Mouse (Mus musculus) cerebellum, adult 11 months (tissue): Measurements from ENCODE around the gene Hipk3.

Experiments used
- DNase-seq: peaks from one replicate; pipeline ENCODE4 v3.0.0; 2022

Gene Hipk3

GRCm38 (mm10) chr2:104410963-104411545 is 83.2 kb downstream of the Hipk3 start, which contains the start of gene D430041D05Rik:
D430041D05Rik (minus strand) TSS chr2:104411013.
- no peak for DNase-seq

DNA sequence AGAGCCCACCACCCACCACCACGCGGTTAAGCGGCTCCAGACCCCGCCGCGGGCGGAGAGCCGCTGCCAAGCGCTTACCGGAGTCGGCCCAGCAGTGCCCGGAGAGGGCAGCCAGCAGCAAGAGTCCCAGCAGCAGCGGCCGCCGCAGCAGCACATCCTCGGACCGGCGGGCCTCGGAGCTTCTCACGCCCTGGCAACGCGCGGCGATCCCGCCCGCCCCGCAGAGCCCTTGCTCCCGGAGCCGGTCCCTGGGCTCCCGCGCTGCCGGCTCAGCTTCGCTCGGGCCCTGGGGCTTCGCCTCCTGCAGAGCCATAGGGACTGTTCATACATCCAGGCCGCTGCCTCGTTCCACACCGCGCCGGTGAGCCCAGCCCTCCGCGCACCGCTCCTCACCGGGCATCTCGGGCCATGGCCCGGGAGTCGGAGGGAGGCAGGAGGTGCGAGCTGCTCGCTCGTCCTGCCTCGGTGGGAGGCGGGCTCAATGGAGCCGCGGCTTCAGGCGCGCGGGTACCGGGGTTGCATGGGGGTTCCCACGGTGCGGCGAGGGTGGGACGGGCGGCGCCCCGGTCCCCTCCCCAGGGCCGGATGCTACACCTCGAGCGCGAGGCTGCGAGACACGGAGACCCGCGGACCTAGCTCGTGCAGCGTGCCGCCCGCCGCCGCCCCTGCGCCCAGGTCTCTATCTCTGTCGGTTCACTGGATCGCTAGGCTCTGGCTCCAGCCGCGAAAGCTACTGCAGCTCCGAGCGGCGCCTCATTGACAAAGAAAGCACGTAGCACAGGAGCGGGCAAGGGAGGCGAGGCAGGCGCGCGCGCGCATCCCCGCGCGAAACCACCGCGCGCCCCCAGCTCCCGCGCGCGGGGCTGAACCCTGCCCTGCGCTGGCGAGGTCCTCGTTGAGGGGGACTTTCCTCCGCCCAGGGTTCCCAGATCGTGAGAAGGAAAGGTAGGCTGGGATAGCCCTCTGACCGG is 84.1 kb downstream of the Hipk3 start:
- peak; percentile 61 for DNase-seq

DNA sequence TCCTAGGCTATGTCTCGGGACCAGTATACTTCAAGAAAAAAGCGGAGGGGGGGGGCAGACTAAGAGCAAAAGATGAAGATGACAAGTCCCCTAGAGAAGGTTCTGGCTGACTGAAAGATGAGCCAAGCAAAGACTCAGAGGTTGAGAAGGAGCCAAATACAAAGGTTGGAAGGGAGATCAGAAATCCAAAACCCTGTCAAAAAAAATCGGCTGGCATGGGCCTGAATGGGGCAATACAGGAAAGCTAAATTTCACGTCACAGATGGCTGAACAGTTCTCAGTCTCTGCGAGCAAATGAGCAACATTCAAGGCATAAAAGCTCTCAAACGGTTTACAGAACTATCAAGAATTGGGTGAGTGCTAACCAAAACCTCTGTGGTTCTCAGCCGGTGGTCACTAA is 85.9 kb downstream of the Hipk3 start:
- DNase-seq, result no peak

- DNase-seq, result no peak
Observed at GRCm38 (mm10) chr2:104407913-104408312, 86.3 kb downstream of the Hipk3 start.

DNA sequence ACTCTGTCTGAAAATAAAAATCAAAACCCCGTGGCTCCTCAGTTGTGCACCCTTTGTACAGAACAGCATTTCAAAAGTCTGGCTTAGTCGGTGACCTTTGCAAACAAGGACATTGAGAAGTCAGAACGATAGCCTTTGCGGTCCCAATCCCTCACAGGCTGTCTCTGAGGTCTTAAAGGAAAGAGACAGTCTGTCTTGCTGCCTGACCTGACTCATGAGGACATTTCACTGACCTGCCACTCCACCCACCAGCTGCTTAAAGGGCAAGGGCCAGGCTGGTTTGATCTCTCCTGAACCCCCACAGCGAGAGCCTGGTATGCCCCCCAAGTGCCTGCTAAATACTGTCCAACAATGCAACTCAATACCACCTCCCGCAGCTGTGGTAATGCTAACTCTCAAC is 90.2 kb downstream of the Hipk3 start:
- no peak for DNase-seq

DNA sequence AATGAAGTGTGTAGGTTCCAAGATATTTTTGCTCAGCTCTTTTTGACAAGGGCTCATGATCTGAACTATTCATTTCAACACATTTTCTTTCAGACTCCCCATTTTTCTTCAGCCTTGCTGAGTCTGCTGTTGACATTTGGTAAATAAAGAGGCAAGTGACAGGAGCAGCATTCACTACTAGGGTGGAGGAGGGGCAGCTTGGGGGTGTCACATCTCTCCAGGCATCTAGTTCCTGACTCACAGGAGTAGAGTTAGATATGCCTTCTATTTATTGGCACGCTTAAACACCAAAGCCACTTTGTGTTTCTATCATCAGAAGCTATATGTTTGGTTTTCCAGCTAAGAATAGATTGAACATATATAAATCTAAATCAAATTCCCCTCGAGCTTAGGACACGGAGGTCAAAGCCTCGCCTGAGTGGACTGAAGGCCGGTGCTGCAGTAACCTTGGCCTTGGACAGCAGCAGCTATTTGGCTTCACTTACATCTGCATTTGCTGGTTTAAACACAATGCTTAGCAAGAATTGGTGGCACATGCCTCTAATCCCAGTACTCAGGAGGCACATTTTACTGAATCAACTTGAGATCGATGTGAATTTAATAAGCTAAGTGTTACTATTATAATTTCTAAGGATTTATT is 95.5 kb downstream of the Hipk3 start:
- DNase-seq, result no peak

GRCm38 (mm10) chr2:104395961-104396360 is 98.3 kb downstream of the Hipk3 start:
- no peak for DNase-seq

DNA sequence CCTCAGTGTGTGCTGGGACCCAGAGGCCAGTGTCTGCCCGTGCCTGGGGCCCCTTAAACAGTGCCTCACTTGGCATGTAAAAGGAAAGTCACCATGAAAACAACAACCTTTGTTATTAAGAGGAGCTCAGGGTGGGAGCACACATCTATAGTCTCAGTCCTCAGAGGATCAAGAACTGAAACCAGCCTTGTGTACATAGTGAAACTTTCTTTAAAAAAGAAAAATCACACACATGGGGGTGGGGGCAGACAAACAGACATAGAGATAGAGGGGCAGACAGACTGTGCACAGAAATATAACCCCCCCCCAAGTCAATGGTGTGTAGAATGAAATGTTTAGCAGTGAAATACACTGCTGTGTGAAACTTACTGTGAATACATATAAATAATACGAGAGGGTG is 99.5 kb downstream of the Hipk3 start:
- no peak for DNase-seq

DNA sequence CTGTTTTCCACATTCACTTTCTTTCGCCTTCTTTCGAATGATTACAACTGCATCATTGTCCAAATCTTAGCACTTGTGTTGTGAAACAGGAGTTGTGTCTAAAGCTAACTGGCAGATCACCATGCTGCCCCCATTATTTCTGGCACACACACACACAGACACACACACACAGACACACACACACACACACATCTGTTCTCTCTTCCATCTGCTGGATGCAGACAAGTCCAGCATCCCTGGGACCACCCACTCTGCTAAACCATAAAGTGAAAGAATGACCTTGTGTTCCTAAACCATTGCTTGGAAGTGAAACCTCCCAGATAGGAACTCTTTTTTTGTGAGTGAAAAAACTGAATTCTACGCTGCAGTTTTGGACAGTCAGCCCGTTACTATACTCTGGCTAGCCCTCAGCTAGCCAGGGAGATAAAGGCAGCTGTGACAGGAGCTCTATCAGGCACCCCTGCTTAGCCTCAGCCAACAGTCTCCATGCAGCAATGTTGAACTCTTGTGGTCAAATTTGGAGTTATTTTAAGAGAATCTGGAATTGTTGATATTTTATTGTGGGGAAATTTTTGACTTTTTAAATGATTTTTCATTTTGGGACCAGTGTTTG is 101.4 kb downstream of the Hipk3 start:
- DNase-seq, result no peak

GRCm38 (mm10) chr2:104389231-104389630 is 105.0 kb downstream of the Hipk3 start:
- DNase-seq, result peak; percentile 37

- no peak for DNase-seq
Observed at GRCm38 (mm10) chr2:104385941-104386340, 108.3 kb downstream of the Hipk3 start.

- DNase-seq, result no peak
Observed at GRCm38 (mm10) chr2:104383589-104383988, 110.7 kb downstream of the Hipk3 start.

DNA sequence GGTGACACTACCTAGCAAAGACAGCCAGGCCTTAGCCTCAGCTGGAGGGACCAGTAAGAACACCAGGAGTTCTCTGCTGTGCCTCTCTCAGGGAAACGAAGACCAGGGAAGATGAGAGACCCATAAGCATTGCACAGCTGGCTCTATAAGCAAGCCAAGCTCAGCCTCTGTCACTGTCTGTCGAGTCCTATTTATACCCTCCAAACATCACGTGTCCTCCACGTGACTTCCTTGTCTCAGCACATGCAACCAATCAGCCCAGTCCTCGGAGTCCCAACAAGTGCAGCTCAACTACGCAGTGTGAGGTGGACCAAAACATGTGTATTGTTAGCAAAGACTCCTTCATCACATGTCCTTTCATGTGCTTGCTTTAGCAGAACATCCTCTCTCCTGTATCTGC is 111.4 kb downstream of the Hipk3 start:
- no peak for DNase-seq

- peak; percentile 40 for DNase-seq
Observed at GRCm38 (mm10) chr2:104379304-104379703, 114.9 kb downstream of the Hipk3 start.

- DNase-seq, result no peak
Observed at GRCm38 (mm10) chr2:104378791-104379190, 115.5 kb downstream of the Hipk3 start.

- no peak for DNase-seq
Observed at GRCm38 (mm10) chr2:104377990-104378389, 116.3 kb downstream of the Hipk3 start.
